In genomic region chr15:32545455-32545854, GRCm38 (mm10) we compare ENCODE assay signal across 24 mouse cellular contexts.
DNase-seq lines count a peak whose midpoint lies in the region; ATAC-seq and TF ChIP-seq lines count a peak whose summit lies in the region.
"Had no signal": no experiment of that assay in that cellular context is flagged by ENCODE, and none has a peak within 500 bp of the region (broad histone marks: within the 10 kb centered on the region; RNA-seq: fewer than 3 reads in every experiment).

No protein-coding gene starts in this region.

- H3K4me2 ChIP-seq in kidney, embryonic 15.5 days, result no peak overlapping the region
- H3K4me2 ChIP-seq in kidney, postnatal 0 days (ENCODE audit: low read length), result no peak overlapping the region
- H3K4me2 ChIP-seq: embryonic facial prominence, embryonic 12.5 days; forebrain, embryonic 13.5 days had no signal

- no peak overlapping the region for H3K9ac ChIP-seq in kidney, embryonic 15.5 days
- no peak overlapping the region for H3K9ac ChIP-seq in kidney, postnatal 0 days (ENCODE audit: low read depth, low read length)
- H3K9ac ChIP-seq: embryonic facial prominence, embryonic 12.5 days; forebrain, embryonic 13.5 days had no signal

- H3K4me1 ChIP-seq in kidney, adult 2 months (ENCODE audit: control insufficient read depth, insufficient read depth, low read length), result no peaks in the 10 kb centered on the region
- H3K4me1 ChIP-seq in kidney, embryonic 15.5 days, result peaks cover 11% of the 10 kb centered on the region
- 0 out of 2 replicates have a peak, but pooled peaks cover 6% of the 10 kb centered on the region for H3K4me1 ChIP-seq in kidney, postnatal 0 days (replicated peaks; ENCODE audit: insufficient read depth, low read length)
- H3K4me1 ChIP-seq: embryonic facial prominence, embryonic 10.5 days; embryonic facial prominence, embryonic 12.5 days had no signal

- WGBS in kidney, adult 2 months, result 40% methylated on average over 3 of the region's 3 CpGs
- WGBS in kidney, embryonic 15.5 days, result 20% methylated on average over 3 of the region's 3 CpGs
- 29% methylated on average over 3 of the region's 3 CpGs for WGBS in kidney, postnatal 0 days

- H3K4me3 ChIP-seq in kidney, adult 2 months (ENCODE audit: insufficient read depth, low read depth, low read length), result no peak overlapping the region
- no peak overlapping the region for H3K4me3 ChIP-seq in kidney, embryonic 15.5 days (replicated peaks)
- H3K4me3 ChIP-seq in kidney, postnatal 0 days (replicated peaks; ENCODE audit: low read depth, low read length), result no peak overlapping the region
- H3K4me3 ChIP-seq: embryonic facial prominence, embryonic 10.5 days; embryonic facial prominence, embryonic 12.5 days; forebrain, embryonic 13.5 days had no signal

- no peak for TF ChIP-seq CTCF in kidney, adult 2 months (conservative IDR thresholded peaks at IDR 0.05; ENCODE audit: insufficient read depth, insufficient read length, low read depth, low read length)
- TF ChIP-seq CTCF in kidney, postnatal 0 days (IDR thresholded peaks at IDR 0.05; ENCODE audit: low read depth), result no peak

- no peaks in the 10 kb centered on the region for H3K27me3 ChIP-seq in kidney, adult 2 months (replicated peaks; ENCODE audit: control insufficient read depth, insufficient read depth, low read length)
- H3K27me3 ChIP-seq in kidney, embryonic 15.5 days, result no peaks in the 10 kb centered on the region
- H3K27me3 ChIP-seq in kidney, postnatal 0 days (ENCODE audit: insufficient read depth, low read length), result no peaks in the 10 kb centered on the region
- H3K27me3 ChIP-seq: CH12.LX; embryonic facial prominence, embryonic 12.5 days; forebrain, embryonic 13.5 days; Patski had no signal

- H3K27ac ChIP-seq in kidney, adult 2 months (ENCODE audit: insufficient read depth, low read depth, low read length), result no peak overlapping the region
- peak overlapping the region; percentile 48; the same call in 1 of the 2 replicates for H3K27ac ChIP-seq in kidney, embryonic 15.5 days
- no peak overlapping the region for H3K27ac ChIP-seq in kidney, postnatal 0 days
- H3K27ac ChIP-seq: embryonic facial prominence, embryonic 10.5 days; embryonic facial prominence, embryonic 12.5 days; forebrain, embryonic 13.5 days had no signal

- DNase-seq in kidney, adult 2 months, result peak; percentile 7
- DNase-seq in kidney, postnatal 14 days, result no peak
- no peak for DNase-seq in kidney, adult 11 months
- peak; percentile 55 for DNase-seq in kidney, postnatal 0 days (ENCODE audit: low spot score)
- DNase-seq in kidney, adult 18-20 months, result no peak
- no peak for DNase-seq in lung, postnatal 4 days
- DNase-seq: adrenal gland, adult 8-10 months; adrenal gland, postnatal 14 days; adrenal gland, postnatal 36 days; B cell, adult 2 months; cerebellum, adult 11-12 months; cerebellum, adult 2 months; cerebellum, adult 9-10 months; cerebellum, postnatal 10 days; cerebellum, postnatal 25 days had no signal

- H3K36me3 ChIP-seq in kidney, adult 2 months (ENCODE audit: control insufficient read depth, insufficient read depth, low read length), result no peaks in the 10 kb centered on the region
- H3K36me3 ChIP-seq in kidney, embryonic 15.5 days, result 0 out of 2 replicates have a peak, but pooled peaks cover 5% of the 10 kb centered on the region
- no peaks in the 10 kb centered on the region for H3K36me3 ChIP-seq in kidney, postnatal 0 days (ENCODE audit: insufficient read depth, low read length)
- H3K36me3 ChIP-seq: embryonic facial prominence, embryonic 10.5 days; G1E had no signal

- no peaks in the 10 kb centered on the region for H3K9me3 ChIP-seq in kidney, embryonic 15.5 days (replicated peaks)
- H3K9me3 ChIP-seq in kidney, postnatal 0 days (replicated peaks; ENCODE audit: low read length), result no peaks in the 10 kb centered on the region
- H3K9me3 ChIP-seq: embryonic facial prominence, embryonic 10.5 days; embryonic facial prominence, embryonic 12.5 days; forebrain, embryonic 13.5 days; G1E had no signal

- peak; percentile 79 for ATAC-seq in kidney, embryonic 15.5 days (replicated peaks; ENCODE audit: low FRiP score)
- ATAC-seq in kidney, postnatal 0 days (replicated peaks; ENCODE audit: low FRiP score, low read depth), result peak; percentile 68; the same call in 1 of the 2 replicates
- ATAC-seq: activated CD4-positive, CD25-positive, alpha-beta regulatory T cell, adult 4 months; CD4-positive, CD25-positive, alpha-beta regulatory T cell, adult 4 months; forebrain, embryonic 13.5 days; Patski had no signal

- no peak for TF ChIP-seq POLR2A in kidney, adult 2 months (IDR thresholded peaks at IDR 0.05; ENCODE audit: low read depth, low read length)

Comparison
In these comparisons a context has a peak if more than half of its experiments do, and no peak if none do; other contexts are left out.
1. DNase-seq: peak in kidney, adult 2 months (single experiment) and kidney, postnatal 0 days (single experiment); none in kidney, postnatal 14 days (single experiment), kidney, adult 11 months (single experiment), kidney, adult 18-20 months (single experiment) and lung, postnatal 4 days (0 of 2).